Mouse (Mus musculus) thymus, adult 2 months (tissue): ENCODE measurements around the gene Snrk. TPM values are rescaled to one million over a fixed set of nuclear protein-coding genes. Genes with fewer than 3 reads are reported as not detected.

Experiments
- DNase-seq: peaks from one replicate; pipeline ENCODE4 v3.0.0; 2021
- H3K27ac ChIP-seq: fragments of 200-500 bp; 2 replicates; pipeline ENCODE4 v1.5.1; 2012; ENCODE audit warnings: low read length, control low read depth; ENCODE audit not compliant: control insufficient read depth, insufficient read depth
- H3K27me3 ChIP-seq: fragments of 200-500 bp; 2 replicates; pipeline ENCODE4 v1.6.1; 2012; ENCODE audit warnings: mild to moderate bottlenecking, low read length, moderate library complexity, mixed read lengths; ENCODE audit not compliant: control insufficient read depth, insufficient read depth
- H3K36me3 ChIP-seq: fragments of 200-500 bp; 2 replicates; pipeline ENCODE4 v1.6.1; 2012; ENCODE audit warnings: mild to moderate bottlenecking, low read length, moderate library complexity; ENCODE audit not compliant: control insufficient read depth, insufficient read depth
- H3K4me1 ChIP-seq: fragments of 200-500 bp; replicated peaks from 2 replicates; pipeline ENCODE4 v1.6.1; 2012; ENCODE audit warnings: low read length; ENCODE audit not compliant: control insufficient read depth, insufficient read depth
- H3K4me3 ChIP-seq: fragments of 200-500 bp; 2 replicates; pipeline ENCODE4 v1.5.1; 2012; ENCODE audit warnings: mild to moderate bottlenecking, low read length, control low read depth, moderate library complexity; ENCODE audit not compliant: control insufficient read depth, insufficient read depth
- CTCF ChIP-seq: fragments of 200-500 bp; IDR thresholded peaks from 2 replicates; pipeline ENCODE4 v1.5.1; 2012; ENCODE audit warnings: mild to moderate bottlenecking, control low read depth, low read length, moderate library complexity, borderline replicate concordance; ENCODE audit not compliant: control insufficient read depth, poor library complexity, insufficient read depth; ENCODE audit errors: extremely low read depth
- POLR2A ChIP-seq: fragments of 200-500 bp; IDR thresholded peaks from 2 replicates; pipeline ENCODE4 v1.6.1; 2012; ENCODE audit warnings: mild to moderate bottlenecking, low read length, control low read depth, moderate library complexity; ENCODE audit not compliant: control insufficient read depth, poor library complexity, insufficient read depth; ENCODE audit errors: extremely low read depth
- whole genome bisulfite sequencing: fragments of 180-500 bp; shearing (Covaris S2); methylation state at CpG from one replicate; pipeline ENCODE4 v1.1.7; 2018; 5-methylcytosine and 5-hydroxymethylcytosine counted together
- polyA plus RNA-seq: library from polyadenylated mRNA; depleted of rRNA; stranded (reverse); fragments of >200 nt; gene quantifications from 2 replicates; pipeline ENCODE4 v1.2.3, GENCODE M21; 2012

Snrk gene
- polyA plus RNA-seq, 1 experiment: 50.0 TPM

- Histone ChIP-seq H3K4me3 (no peak overlapping the region), H3K36me3 (no peaks in the 10 kb centered on the region), H3K27me3 (no peaks in the 10 kb centered on the region), H3K27ac (no peak overlapping the region), H3K4me1 (0 out of 2 replicates have a peak, but pooled peaks cover 3% of the 10 kb centered on the region)
- 49% methylated on average over 5 of the region's 5 CpGs for WGBS
- TF ChIP-seq POLR2A (no peak), CTCF (no peak)
- no peak for DNase-seq
Measured at GRCm38 (mm10) chr9:122091782-122092228, 25.3 kb upstream of the Snrk start.

DNA sequence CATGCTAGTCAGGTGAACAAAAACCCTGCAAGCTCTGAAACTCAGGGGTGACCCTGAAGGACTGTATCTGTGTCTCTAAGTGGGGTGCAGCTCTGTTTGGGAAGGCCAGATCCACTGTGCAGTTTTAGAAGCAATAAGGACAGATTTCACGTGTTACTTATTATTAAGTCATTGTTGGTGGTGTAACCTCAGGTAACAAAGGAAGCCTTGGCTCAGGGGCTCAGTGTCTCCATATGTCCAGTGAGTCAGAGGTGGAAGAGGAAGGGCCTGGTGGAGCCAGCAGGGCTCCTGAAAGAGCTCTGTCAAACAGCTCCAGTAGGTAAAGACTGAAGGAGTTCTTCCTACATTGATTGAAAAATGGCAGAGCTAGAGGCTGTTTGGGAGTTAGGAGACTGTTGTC lies 22.9 kb upstream of the Snrk start:
- H3K27me3 ChIP-seq: no peaks in the 10 kb centered on the region
- H3K4me1 ChIP-seq: 0 out of 2 replicates have a peak, but pooled peaks cover 3% of the 10 kb centered on the region
- no peak overlapping the region for H3K4me3 ChIP-seq
- H3K36me3 ChIP-seq: no peaks in the 10 kb centered on the region
- no peak overlapping the region for H3K27ac ChIP-seq
- 94% methylated on average over 1 of the region's 1 CpGs for WGBS
- TF ChIP-seq POLR2A (no peak), CTCF (no peak)
- no peak for DNase-seq

DNA sequence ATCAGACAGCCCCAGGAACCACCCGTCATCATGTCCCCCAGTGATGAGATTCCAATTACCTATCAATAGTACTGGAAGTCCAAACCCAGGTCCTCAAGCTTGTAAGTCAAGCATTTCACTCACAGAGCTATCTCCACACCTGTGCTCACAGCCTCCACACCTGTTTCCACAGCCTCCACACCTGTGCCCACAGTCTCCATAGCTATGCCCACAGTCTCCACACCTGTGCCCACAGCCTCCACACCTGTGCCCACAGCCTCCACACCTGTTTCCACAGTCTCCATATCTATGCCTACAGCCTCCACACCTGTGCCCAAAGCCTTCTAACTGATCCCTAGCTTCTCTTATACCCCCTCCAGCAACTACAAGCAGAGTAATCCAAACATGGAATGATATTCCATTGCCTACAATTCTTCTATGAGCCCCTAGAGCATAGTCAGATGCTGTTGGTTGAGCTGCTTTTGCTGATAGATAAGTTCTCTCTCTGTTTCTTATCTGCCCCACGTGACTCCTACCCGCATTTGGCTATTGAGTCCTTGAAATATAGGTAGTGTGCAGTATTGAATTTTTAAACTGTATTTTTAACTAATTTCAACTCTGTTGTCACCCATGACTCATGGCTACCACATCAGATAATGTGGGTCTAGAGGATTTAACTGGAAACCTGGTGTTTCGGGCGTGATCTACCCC lies 20.1 kb upstream of the Snrk start:
- no peak for DNase-seq
- H3K27me3 ChIP-seq: no peaks in the 10 kb centered on the region
- 94% methylated on average over 5 of the region's 5 CpGs for WGBS
- H3K4me1 ChIP-seq: 0 out of 2 replicates have a peak, but pooled peaks cover 1% of the 10 kb centered on the region
- TF ChIP-seq POLR2A: no peak
- no peak for TF ChIP-seq CTCF
- no peak overlapping the region for H3K4me3 ChIP-seq
- H3K36me3 ChIP-seq: no peaks in the 10 kb centered on the region
- H3K27ac ChIP-seq: no peak overlapping the region

DNA sequence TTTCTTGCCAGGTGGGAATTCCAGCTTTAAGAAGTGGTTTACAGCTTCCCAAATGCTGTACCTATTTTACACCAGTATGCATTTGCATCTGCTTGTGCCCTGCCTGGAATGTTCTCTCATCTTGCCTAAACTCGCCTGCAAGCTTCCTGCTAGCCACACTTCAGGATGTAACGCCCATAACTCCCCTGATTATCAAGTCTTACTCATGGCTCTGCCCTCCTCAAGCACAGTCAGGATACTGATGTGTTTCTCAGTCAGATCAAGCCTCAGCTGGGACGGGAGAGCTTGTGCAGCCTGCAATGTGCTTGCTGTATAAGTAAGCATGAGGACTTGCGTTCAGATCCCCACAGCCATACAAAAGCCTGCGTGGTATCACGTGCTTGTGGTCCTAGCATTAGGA lies 19.5 kb upstream of the Snrk start:
- no peak for TF ChIP-seq CTCF
- no peak for TF ChIP-seq POLR2A
- H3K4me3 ChIP-seq: no peak overlapping the region
- no peak overlapping the region for H3K27ac ChIP-seq
- DNase-seq: no peak
- H3K27me3 ChIP-seq: no peaks in the 10 kb centered on the region
- 83% methylated on average over 6 of the region's 6 CpGs for WGBS
- no peaks in the 10 kb centered on the region for H3K4me1 ChIP-seq
- H3K36me3 ChIP-seq: no peaks in the 10 kb centered on the region

DNA sequence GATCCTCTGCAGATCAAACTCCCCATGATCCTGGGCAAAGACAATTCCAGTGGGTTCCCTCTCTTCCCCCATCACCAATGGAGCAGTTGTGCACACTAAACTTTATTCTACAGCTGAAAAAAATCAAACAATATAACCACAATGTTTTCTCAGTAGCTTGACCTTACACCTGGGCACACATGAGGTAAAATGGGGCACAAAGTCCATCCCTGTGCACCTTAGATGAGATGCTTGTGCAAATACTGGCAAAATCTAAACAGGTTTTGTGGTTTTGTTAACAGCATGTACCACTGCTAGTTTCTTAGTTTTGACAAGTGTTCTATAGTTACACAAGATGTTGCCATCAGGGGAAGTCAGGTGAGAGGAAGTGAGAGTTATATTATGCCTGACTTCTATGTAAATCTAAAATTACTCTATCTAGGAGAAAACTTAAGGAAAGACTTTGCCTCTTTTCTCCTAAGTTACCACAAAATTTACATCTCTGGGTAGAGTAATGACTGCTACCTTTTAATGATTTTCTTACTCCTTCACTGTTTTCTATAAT lies 16.4 kb upstream of the Snrk start:
- DNase-seq: no peak
- Histone ChIP-seq H3K27me3 (no peaks in the 10 kb centered on the region), H3K36me3 (no peaks in the 10 kb centered on the region), H3K4me3 (no peak overlapping the region), H3K4me1 (no peaks in the 10 kb centered on the region), H3K27ac (no peak overlapping the region)
- TF ChIP-seq CTCF (no peak), POLR2A (no peak)

DNA sequence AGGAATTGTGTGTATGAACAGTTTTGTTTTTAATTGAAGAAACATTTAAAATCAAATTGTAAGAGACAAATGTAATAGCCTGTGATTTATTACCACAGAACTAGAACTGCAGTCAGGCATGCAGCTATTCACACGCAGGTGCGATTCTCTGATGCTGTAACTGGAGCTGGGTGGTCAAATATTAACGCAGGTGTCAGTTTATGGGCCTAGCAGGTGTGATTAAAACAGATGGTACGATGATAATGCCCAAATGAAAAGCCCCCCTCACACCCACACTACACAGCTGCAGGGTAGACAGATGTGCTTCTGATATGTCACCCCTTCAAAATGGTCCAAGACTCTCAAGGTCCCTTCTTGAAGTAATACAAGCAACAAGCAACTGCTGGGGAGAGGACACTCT lies 15.9 kb upstream of the Snrk start:
- no peak for DNase-seq
- Histone ChIP-seq H3K4me3 (no peak overlapping the region), H3K36me3 (no peaks in the 10 kb centered on the region), H3K27me3 (no peaks in the 10 kb centered on the region), H3K4me1 (no peaks in the 10 kb centered on the region), H3K27ac (no peak overlapping the region)
- WGBS: 82% methylated on average over 4 of the region's 4 CpGs
- TF ChIP-seq CTCF (no peak), POLR2A (no peak)
